Mouse (Mus musculus) midbrain, embryonic 16.5 days (tissue): ENCODE results near the gene Tatdn2. TPM values are rescaled to one million over a fixed set of nuclear protein-coding genes. Genes with fewer than 3 reads are reported as not detected.
"Not testable (repeated sequence)": the region's sequence is repeated elsewhere in the genome, so short reads cannot be mapped to it uniquely, and the experiment has no call there.

Source experiments
- ATAC-seq: fragments of 200-750 bp; cut with Nextera tagmentation; 2 replicates; pipeline ENCODE4 v1.8.0; 2017; ENCODE audit warnings: moderate TSS enrichment
- H3K27ac ChIP-seq: fragments of 300-500 bp; sonication (generic); 2 replicates; pipeline ENCODE4 v1.5.1; 2014; ENCODE audit warnings: mild to moderate bottlenecking, low read length, mixed read lengths
- H3K27me3 ChIP-seq: fragments of 300-500 bp; sonication (generic); 2 replicates; pipeline ENCODE4 v1.6.1; 2014; ENCODE audit warnings: low read depth, low read length, mixed read lengths; ENCODE audit not compliant: control insufficient read depth, insufficient read depth
- H3K36me3 ChIP-seq: fragments of 300-500 bp; sonication (generic); 2 replicates; pipeline ENCODE4 v1.6.1; 2014; ENCODE audit warnings: mild to moderate bottlenecking, low read length, moderate library complexity, mixed read lengths; ENCODE audit not compliant: control insufficient read depth, insufficient read depth
- H3K4me1 ChIP-seq: fragments of 300-500 bp; sonication (generic); 2 replicates; pipeline ENCODE4 v1.6.1; 2014; ENCODE audit warnings: mild to moderate bottlenecking, low read length, mixed read lengths; ENCODE audit not compliant: control insufficient read depth, insufficient read depth
- H3K4me2 ChIP-seq: fragments of 300-500 bp; sonication (generic); 2 replicates; pipeline ENCODE4 v1.6.1; 2014; ENCODE audit warnings: mild to moderate bottlenecking, low read length, mixed read lengths
- H3K4me3 ChIP-seq: fragments of 300-500 bp; sonication (generic); 2 replicates; pipeline ENCODE4 v1.5.1; 2014; ENCODE audit warnings: low read depth, mild to moderate bottlenecking, low read length, moderate library complexity, mixed read lengths
- H3K9ac ChIP-seq: fragments of 300-500 bp; sonication (generic); 2 replicates; pipeline ENCODE4 v1.6.1; 2014; ENCODE audit warnings: low read depth, low read length, mixed read lengths
- H3K9me3 ChIP-seq: fragments of 300-500 bp; sonication (generic); replicated peaks from 2 replicates; pipeline ENCODE4 v1.6.1; 2014; ENCODE audit warnings: mild to moderate bottlenecking, low read length, mixed read lengths; ENCODE audit not compliant: control insufficient read depth, poor library complexity, severe bottlenecking
- WGBS: fragments of 180-500 bp; shearing (Covaris S2); extraction: QIAGEN DNeasy Blood & Tissue Kit; methylation state at CpG from one replicate; pipeline ENCODE4 v1.1.7; 2014; 5-methylcytosine and 5-hydroxymethylcytosine counted together
- polyA plus RNA-seq: library from polyadenylated mRNA; unstranded; fragments of >200 nt; fragmentation: Nextera tagmentation; extraction: Ambion mirVana; gene quantifications from 2 replicates; pipeline ENCODE4 v1.2.1, GENCODE M21; 2015

The Tatdn2 gene
- polyA plus RNA-seq, 1 experiment from 2014 or later, result 1.1 TPM

- peaks cover 3% of the 10 kb centered on the region; the same call in 1 of the 2 replicates for H3K36me3 ChIP-seq
- 83% methylated on average over 1 of the region's 1 CpGs for WGBS
Measured at GRCm38 (mm10) chr6:113695203-113695602, 1.6 kb upstream of the Tatdn2 start.

GRCm38 (mm10) chr6:113695766-113696355, 989 bp upstream of the Tatdn2 start:
- no peak for ATAC-seq
- peak overlapping the region; percentile 59 for H3K9ac ChIP-seq

More at GRCm38 (mm10) chr6:113695203-113695602, 1.6 kb upstream of the Tatdn2 start:
- H3K4me3 ChIP-seq, result no peak overlapping the region
- ATAC-seq, result no peak
- H3K4me2 ChIP-seq, result no peak overlapping the region
- no peaks in the 10 kb centered on the region for H3K9me3 ChIP-seq
- H3K9ac ChIP-seq, result no peak overlapping the region
- peaks cover 31% of the 10 kb centered on the region for H3K4me1 ChIP-seq
- H3K27ac ChIP-seq, result no peak overlapping the region
- H3K27me3 ChIP-seq, result no peaks in the 10 kb centered on the region

GRCm38 (mm10) chr6:113697222-113698205, 664 bp downstream of the Tatdn2 start:
- Histone ChIP-seq H3K4me3 (peak overlapping the region; percentile 97), H3K27ac (peak overlapping the region; percentile 86), H3K9me3 (no peaks in the 10 kb centered on the region), H3K36me3 (peaks cover 9% of the 10 kb centered on the region), H3K9ac (peak overlapping the region; percentile 85), H3K27me3 (no peaks in the 10 kb centered on the region), H3K4me1 (peaks cover 31% of the 10 kb centered on the region), H3K4me2 (peak overlapping the region; percentile 98)
- 0% methylated on average over 76 of the region's 113 CpGs for WGBS
- peak; percentile 66 for ATAC-seq

More at GRCm38 (mm10) chr6:113695766-113696355, 989 bp upstream of the Tatdn2 start:
- Histone ChIP-seq H3K4me3 (peak overlapping the region; percentile 97), H3K27ac (peak overlapping the region; percentile 80), H3K36me3 (peaks cover 3% of the 10 kb centered on the region; the same call in 1 of the 2 replicates), H3K9me3 (no peaks in the 10 kb centered on the region), H3K27me3 (no peaks in the 10 kb centered on the region), H3K4me1 (peaks cover 31% of the 10 kb centered on the region), H3K4me2 (peak overlapping the region; percentile 69)
- WGBS, result 86% methylated on average over 4 of the region's 4 CpGs

- Histone ChIP-seq H3K9me3 (no peaks in the 10 kb centered on the region), H3K36me3 (peaks cover 50% of the 10 kb centered on the region), H3K4me3 (no peak overlapping the region), H3K27me3 (no peaks in the 10 kb centered on the region), H3K4me1 (no peaks in the 10 kb centered on the region), H3K9ac (no peak overlapping the region), H3K27ac (no peak overlapping the region), H3K4me2 (no peak overlapping the region)
- WGBS, result over 99% methylated on average over 3 of the region's 3 CpGs
- ATAC-seq, result no peak
Measured at GRCm38 (mm10) chr6:113712718-113713117, 15.9 kb downstream of the Tatdn2 start.

GRCm38 (mm10) chr6:113713389-113713788, 16.5 kb downstream of the Tatdn2 start:
- ATAC-seq, H3K4me3 ChIP-seq, H3K9ac ChIP-seq, H3K4me2 ChIP-seq, H3K27me3 ChIP-seq, H3K27ac ChIP-seq, H3K9me3 ChIP-seq, H3K4me1 ChIP-seq: not testable (repeated sequence)
- 88% methylated on average over 5 of the region's 5 CpGs for WGBS
- peaks cover 47% of the 10 kb centered on the region for H3K36me3 ChIP-seq

GRCm38 (mm10) chr6:113714276-113714675, 17.4 kb downstream of the Tatdn2 start:
- Histone ChIP-seq H3K4me3 (no peak overlapping the region), H3K4me2 (no peak overlapping the region), H3K9me3 (no peaks in the 10 kb centered on the region), H3K4me1 (no peaks in the 10 kb centered on the region), H3K27ac (no peak overlapping the region), H3K27me3 (no peaks in the 10 kb centered on the region), H3K9ac (no peak overlapping the region), H3K36me3 (peaks cover 46% of the 10 kb centered on the region)
- 98% methylated on average over 2 of the region's 2 CpGs for WGBS
- ATAC-seq, result no peak

GRCm38 (mm10) chr6:113714797-113715196, 17.9 kb downstream of the Tatdn2 start:
- Histone ChIP-seq H3K4me2 (no peak overlapping the region), H3K4me3 (no peak overlapping the region), H3K9ac (no peak overlapping the region), H3K4me1 (no peaks in the 10 kb centered on the region), H3K27ac (no peak overlapping the region), H3K27me3 (no peaks in the 10 kb centered on the region), H3K9me3 (no peaks in the 10 kb centered on the region), H3K36me3 (peaks cover 42% of the 10 kb centered on the region)
- no peak for ATAC-seq
- 90% methylated on average over 1 of the region's 1 CpGs for WGBS

- Histone ChIP-seq H3K4me1 (no peaks in the 10 kb centered on the region), H3K9me3 (no peaks in the 10 kb centered on the region), H3K9ac (no peak overlapping the region), H3K4me2 (no peak overlapping the region), H3K27ac (no peak overlapping the region), H3K27me3 (no peaks in the 10 kb centered on the region), H3K36me3 (peaks cover 21% of the 10 kb centered on the region), H3K4me3 (no peak overlapping the region)
- no peak for ATAC-seq
- WGBS, result 90% methylated on average over 3 of the region's 3 CpGs
Measured at GRCm38 (mm10) chr6:113717541-113717940, 20.7 kb downstream of the Tatdn2 start.

- no peak within 1 kb of the TSS for H3K4me3 ChIP-seq
- H3K27ac ChIP-seq, result no peak within 1 kb of the TSS
- H3K27me3 ChIP-seq, result no peaks in the 10 kb centered on the region
- WGBS, result 95% methylated on average over 3 of the region's 3 CpGs
- H3K4me1 ChIP-seq, result no peaks in the 10 kb centered on the region
- H3K9me3 ChIP-seq, result no peaks in the 10 kb centered on the region
- H3K9ac ChIP-seq, result no peak within 1 kb of the TSS
- H3K36me3 ChIP-seq, result peaks cover 13% of the 10 kb centered on the region
- H3K4me2 ChIP-seq, result no peak within 1 kb of the TSS
- no peak for ATAC-seq
Measured at GRCm38 (mm10) chr6:113719878-113720277, 23.0 kb downstream of the Tatdn2 start, which contains the start of gene Ghrl. Ghrl (minus strand) TSS chr6:113719880.
